Mouse (Mus musculus) ES-Bruce4 (cell line): ENCODE data around the gene Mybph.

Experiments
- CTCF ChIP-seq: IDR thresholded peaks from one replicate; pipeline ENCODE4 v1.8.1; 2011; ENCODE audit warnings: low read depth, low read length
- EP300 ChIP-seq: IDR thresholded peaks from 2 replicates; pipeline ENCODE4 v1.6.1; 2011; ENCODE audit warnings: low read depth, low read length; ENCODE audit not compliant: insufficient read depth

DNA sequence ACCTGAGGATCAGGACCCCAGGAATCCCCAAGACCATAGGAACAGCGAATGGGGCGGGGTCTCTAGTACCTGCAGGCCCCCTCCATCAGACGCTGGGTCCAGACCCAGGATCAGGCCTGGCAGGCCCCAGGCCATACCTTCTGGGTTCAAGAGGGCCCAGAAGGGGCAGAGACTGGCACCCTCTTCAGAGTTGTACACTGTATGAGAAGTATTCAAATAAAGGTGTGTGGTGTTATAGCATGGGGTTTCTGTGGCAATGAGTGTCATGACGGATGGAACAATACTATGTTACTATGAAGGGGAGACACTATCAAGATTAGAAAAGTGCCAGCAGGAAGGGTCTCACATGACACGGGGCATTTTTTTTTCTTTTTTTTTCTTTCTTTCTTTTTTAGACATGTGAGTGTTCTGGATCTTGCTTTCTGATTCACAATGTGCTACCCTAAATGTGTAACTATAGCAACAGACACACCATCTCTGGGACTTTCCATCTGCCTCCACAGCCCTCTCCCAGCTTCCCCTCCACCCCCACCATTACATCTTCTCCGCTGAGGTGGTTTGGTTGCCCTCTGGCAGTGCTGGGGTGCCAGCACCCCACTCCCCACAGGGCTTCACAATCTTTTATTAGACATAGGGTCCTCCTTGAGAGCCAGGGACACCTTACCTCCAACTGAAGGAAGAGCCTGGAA lies 7.9 kb downstream of the Mybph start:
- TF ChIP-seq CTCF (no peak), EP300 (no peak)
